Mouse (Mus musculus): Measurements from ENCODE around the gene Gtsf1. TPM values are rescaled to one million over a fixed set of nuclear protein-coding genes. Genes with fewer than 3 reads are reported as not detected.
"Not testable (repeated sequence)": the region's sequence is repeated elsewhere in the genome, so short reads cannot be mapped to it uniquely, and the experiment has no call there.

Gtsf1 gene
- not detected in 2 replicates for polyA plus RNA-seq (2016; fragmentation: Nextera tagmentation; extraction: Ambion mirVana)

- no peak within 1 kb of the TSS for H3K9ac ChIP-seq
- WGBS, result 94% methylated on average over 16 of the region's 16 CpGs
- no peaks in the 10 kb centered on the region for H3K9me3 ChIP-seq
- H3K27ac ChIP-seq, result no peak within 1 kb of the TSS
- no peak within 1 kb of the TSS for H3K4me2 ChIP-seq
- ATAC-seq (ENCODE audit: low FRiP score), result no peak
- no peaks in the 10 kb centered on the region for H3K36me3 ChIP-seq (replicated peaks)
- no peaks in the 10 kb centered on the region for H3K27me3 ChIP-seq
- peaks cover 3% of the 10 kb centered on the region; the same call in 1 of the 2 replicates for H3K4me1 ChIP-seq
- no peak within 1 kb of the TSS for H3K4me3 ChIP-seq (replicated peaks)
Measured at GRCm38 (mm10) chr15:103430241-103430640, at the start of gene Gtsf1. Gtsf1 (minus strand) TSS chr15:103430470.

GRCm38 (mm10) chr15:103479080-103479606 is 48.9 kb upstream of the Gtsf1 start:
- Histone ChIP-seq H3K27me3 (0 out of 2 replicates have a peak, but pooled peaks cover 4% of the 10 kb centered on the region), H3K4me3 (replicated peaks) (no peak overlapping the region), H3K4me2 (no peak overlapping the region), H3K36me3 (replicated peaks) (no peaks in the 10 kb centered on the region), H3K27ac (no peak overlapping the region), H3K4me1 (peaks cover 2% of the 10 kb centered on the region; the same call in 1 of the 2 replicates), H3K9me3 (no peaks in the 10 kb centered on the region), H3K9ac (no peak overlapping the region)
- WGBS, result 81% methylated on average over 1 of the region's 1 CpGs
- ATAC-seq (ENCODE audit: low FRiP score), result no peak

- Histone ChIP-seq H3K36me3 (replicated peaks) (no peaks in the 10 kb centered on the region), H3K9ac (no peak overlapping the region), H3K4me1 (no peaks in the 10 kb centered on the region; the same call in 1 of the 2 replicates), H3K4me2 (no peak overlapping the region), H3K27ac (no peak overlapping the region), H3K4me3 (replicated peaks) (no peak overlapping the region), H3K27me3 (no peaks in the 10 kb centered on the region), H3K9me3 (no peaks in the 10 kb centered on the region)
- ATAC-seq (ENCODE audit: low FRiP score), result no peak
- WGBS, result 84% methylated on average over 5 of the region's 5 CpGs
Measured at GRCm38 (mm10) chr15:103473769-103474168, 43.5 kb upstream of the Gtsf1 start.

- Histone ChIP-seq H3K27me3 (no peaks in the 10 kb centered on the region), H3K27ac (no peak overlapping the region), H3K9ac (no peak overlapping the region), H3K9me3 (no peaks in the 10 kb centered on the region), H3K4me3 (replicated peaks) (no peak overlapping the region), H3K4me1 (no peaks in the 10 kb centered on the region), H3K36me3 (replicated peaks) (no peaks in the 10 kb centered on the region), H3K4me2 (no peak overlapping the region)
- no peak for ATAC-seq (ENCODE audit: low FRiP score)
- WGBS, result 88% methylated on average over 7 of the region's 7 CpGs
Measured at GRCm38 (mm10) chr15:103473182-103473581, 42.9 kb upstream of the Gtsf1 start.

- 72% methylated on average over 3 of the region's 3 CpGs for WGBS
- no peak overlapping the region for H3K4me3 ChIP-seq (replicated peaks)
- H3K4me1 ChIP-seq, result no peaks in the 10 kb centered on the region
- no peaks in the 10 kb centered on the region for H3K9me3 ChIP-seq
- no peak overlapping the region for H3K4me2 ChIP-seq
- no peaks in the 10 kb centered on the region for H3K36me3 ChIP-seq (replicated peaks)
- ATAC-seq (ENCODE audit: low FRiP score), result no peak
- no peaks in the 10 kb centered on the region for H3K27me3 ChIP-seq
- no peak overlapping the region for H3K27ac ChIP-seq
- no peak overlapping the region for H3K9ac ChIP-seq
Measured at GRCm38 (mm10) chr15:103472265-103472664, 42.0 kb upstream of the Gtsf1 start.

- Histone ChIP-seq H3K4me3 (replicated peaks) (no peak overlapping the region), H3K4me2 (no peak overlapping the region), H3K9ac (no peak overlapping the region), H3K36me3 (replicated peaks) (no peaks in the 10 kb centered on the region), H3K27me3 (no peaks in the 10 kb centered on the region), H3K27ac (no peak overlapping the region), H3K9me3 (no peaks in the 10 kb centered on the region), H3K4me1 (no peaks in the 10 kb centered on the region)
- ATAC-seq (ENCODE audit: low FRiP score), result no peak
- WGBS, result 88% methylated on average over 7 of the region's 7 CpGs
Measured at GRCm38 (mm10) chr15:103471488-103472194, 41.4 kb upstream of the Gtsf1 start.

- Histone ChIP-seq H3K9me3 (no peaks in the 10 kb centered on the region), H3K27ac (no peak overlapping the region), H3K9ac (no peak overlapping the region), H3K27me3 (no peaks in the 10 kb centered on the region), H3K4me1 (no peaks in the 10 kb centered on the region; the same call in 1 of the 2 replicates), H3K36me3 (replicated peaks) (no peaks in the 10 kb centered on the region), H3K4me2 (no peak overlapping the region), H3K4me3 (replicated peaks) (no peak overlapping the region)
- 65% methylated on average over 7 of the region's 7 CpGs for WGBS
- no peak for ATAC-seq (ENCODE audit: low FRiP score)
Measured at GRCm38 (mm10) chr15:103462539-103463261, 32.4 kb upstream of the Gtsf1 start.

GRCm38 (mm10) chr15:103454449-103454848 is 24.2 kb upstream of the Gtsf1 start:
- Histone ChIP-seq H3K4me3 (replicated peaks) (no peak overlapping the region), H3K9me3 (no peaks in the 10 kb centered on the region), H3K9ac (no peak overlapping the region), H3K4me1 (no peaks in the 10 kb centered on the region), H3K36me3 (replicated peaks) (no peaks in the 10 kb centered on the region), H3K4me2 (no peak overlapping the region), H3K27me3 (no peaks in the 10 kb centered on the region), H3K27ac (no peak overlapping the region)
- WGBS, result 88% methylated on average over 6 of the region's 6 CpGs
- no peak for ATAC-seq (ENCODE audit: low FRiP score)

GRCm38 (mm10) chr15:103453551-103454218 is 23.4 kb upstream of the Gtsf1 start, which contains the start of gene Nckap1l:
Nckap1l (plus strand) TSS chr15:103453794.
- H3K4me1 ChIP-seq, result no peaks in the 10 kb centered on the region
- no peak within 1 kb of the TSS for H3K27ac ChIP-seq
- H3K36me3 ChIP-seq (replicated peaks), result no peaks in the 10 kb centered on the region
- no peak within 1 kb of the TSS for H3K9ac ChIP-seq
- no peaks in the 10 kb centered on the region for H3K27me3 ChIP-seq
- no peak within 1 kb of the TSS for H3K4me3 ChIP-seq (replicated peaks)
- no peaks in the 10 kb centered on the region for H3K9me3 ChIP-seq
- 89% methylated on average over 13 of the region's 13 CpGs for WGBS
- no peak within 1 kb of the TSS for H3K4me2 ChIP-seq
- ATAC-seq (ENCODE audit: low FRiP score), result no peak

GRCm38 (mm10) chr15:103448369-103448768 is 18.1 kb upstream of the Gtsf1 start, which contains the start of gene Gtsf2:
Gtsf2 (minus strand) TSS chr15:103448469.
- no peak within 1 kb of the TSS for H3K4me3 ChIP-seq (replicated peaks)
- H3K36me3 ChIP-seq (replicated peaks), result no peaks in the 10 kb centered on the region
- no peaks in the 10 kb centered on the region for H3K27me3 ChIP-seq
- no peaks in the 10 kb centered on the region for H3K9me3 ChIP-seq
- H3K4me1 ChIP-seq, result no peaks in the 10 kb centered on the region
- H3K9ac ChIP-seq, result no peak within 1 kb of the TSS
- H3K27ac ChIP-seq, result no peak within 1 kb of the TSS
- ATAC-seq (ENCODE audit: low FRiP score), result no peak
- H3K4me2 ChIP-seq, result no peak within 1 kb of the TSS
- 25% methylated on average over 3 of the region's 3 CpGs for WGBS

GRCm38 (mm10) chr15:103445966-103446365 is 15.7 kb upstream of the Gtsf1 start:
- not testable (repeated sequence) for H3K9ac ChIP-seq; ATAC-seq (ENCODE audit: low FRiP score)
- WGBS, result 77% methylated on average over 4 of the region's 4 CpGs

GRCm38 (mm10) chr15:103427017-103427416 is 3.3 kb downstream of the Gtsf1 start:
- Histone ChIP-seq H3K4me2 (no peak overlapping the region), H3K9me3 (no peaks in the 10 kb centered on the region), H3K9ac (no peak overlapping the region), H3K36me3 (replicated peaks) (no peaks in the 10 kb centered on the region), H3K4me1 (peaks cover 3% of the 10 kb centered on the region; the same call in 1 of the 2 replicates), H3K27me3 (no peaks in the 10 kb centered on the region), H3K27ac (no peak overlapping the region), H3K4me3 (replicated peaks) (no peak overlapping the region)
- WGBS, result 30% methylated on average over 2 of the region's 2 CpGs
- no peak for ATAC-seq (ENCODE audit: low FRiP score)

More at GRCm38 (mm10) chr15:103445966-103446365, 15.7 kb upstream of the Gtsf1 start:
- H3K27ac ChIP-seq; H3K36me3 ChIP-seq (replicated peaks); H3K27me3 ChIP-seq; H3K9me3 ChIP-seq; H3K4me3 ChIP-seq (replicated peaks); H3K4me1 ChIP-seq; H3K4me2 ChIP-seq: not testable (repeated sequence)

Data from forebrain, embryonic 12.5 days (tissue).